Mouse (Mus musculus): ENCODE results near the gene Rgs6. TPM values are rescaled to one million over a fixed set of nuclear protein-coding genes. Genes with fewer than 3 reads are reported as not detected.

Rgs6 gene
- polyA plus RNA-seq, 1 experiment from 2014 or later = 2.6 TPM

DNA sequence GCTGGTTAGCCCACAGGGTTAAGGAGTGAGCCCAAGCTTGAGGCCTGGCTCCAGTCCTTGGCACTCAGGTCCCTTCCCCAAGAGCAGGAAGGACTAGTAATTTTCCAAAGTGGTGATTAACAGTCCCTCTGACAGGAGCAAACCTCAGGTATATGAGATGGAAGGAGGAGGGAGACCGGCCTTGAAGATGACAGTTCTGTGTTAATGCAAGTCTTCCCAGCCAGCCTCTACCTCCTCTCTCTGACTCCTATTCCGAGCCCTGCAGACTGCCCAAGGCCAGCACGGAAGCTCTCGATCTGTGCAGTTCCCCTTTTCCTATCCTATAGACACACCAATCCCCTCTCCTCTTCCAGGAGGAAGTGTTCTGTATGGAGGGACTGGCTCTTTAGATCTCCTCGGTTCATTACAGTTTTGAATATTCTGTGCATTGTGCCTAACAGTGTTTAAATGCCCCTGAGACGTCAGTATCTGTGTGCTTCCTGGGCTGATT lies 485.8 kb downstream of the Rgs6 start:
- peak overlapping the region; percentile 42; the same call in 1 of the 2 replicates for H3K27ac ChIP-seq (replicated peaks; ENCODE audit: low read depth, low read length)
- peaks cover 11% of the 10 kb centered on the region for H3K4me1 ChIP-seq (ENCODE audit: control insufficient read depth, insufficient read depth, low read length)
- H3K36me3 ChIP-seq (ENCODE audit: control insufficient read depth, insufficient read depth, low read length) = no peaks in the 10 kb centered on the region
- no peak overlapping the region for H3K9ac ChIP-seq (ENCODE audit: low read depth, low read length)
- WGBS = 58% methylated on average over 6 of the region's 6 CpGs
- H3K27me3 ChIP-seq (replicated peaks; ENCODE audit: control insufficient read depth, insufficient read depth, low read length) = no peaks in the 10 kb centered on the region
- H3K4me2 ChIP-seq (ENCODE audit: low read depth, low read length) = no peak overlapping the region
- no peak overlapping the region for H3K4me3 ChIP-seq (ENCODE audit: low read depth, low read length)
- DNase-seq (ENCODE audit: low spot score) = no peak
- H3K9me3 ChIP-seq (ENCODE audit: control insufficient read depth, low read length) = no peaks in the 10 kb centered on the region
- no peak for ATAC-seq (ENCODE audit: low read depth)

DNA sequence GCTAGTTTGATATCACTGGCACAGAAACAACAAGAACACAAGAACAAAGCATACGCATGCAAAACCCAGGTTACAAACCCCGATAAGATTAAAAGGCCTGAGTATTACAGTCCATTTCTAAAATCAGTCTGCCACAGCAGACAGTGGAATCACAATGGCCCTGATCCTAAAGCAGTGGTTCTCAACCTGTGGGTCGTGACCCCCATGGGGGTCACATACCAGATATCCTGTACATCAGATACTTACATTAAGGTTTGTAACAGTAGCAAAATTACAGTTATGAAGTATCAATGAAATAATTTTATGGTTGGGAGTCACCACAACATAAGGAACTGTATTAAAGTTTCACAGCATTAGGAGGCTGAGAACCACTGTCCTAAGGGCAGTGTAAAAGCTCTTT lies 488.1 kb downstream of the Rgs6 start:
- no peak overlapping the region for H3K27ac ChIP-seq (replicated peaks; ENCODE audit: low read depth, low read length)
- no peak for ATAC-seq (ENCODE audit: low read depth)
- H3K9ac ChIP-seq (ENCODE audit: low read depth, low read length) = no peak overlapping the region
- WGBS = 86% methylated on average over 3 of the region's 3 CpGs
- peaks cover 11% of the 10 kb centered on the region for H3K4me1 ChIP-seq (ENCODE audit: control insufficient read depth, insufficient read depth, low read length)
- DNase-seq (ENCODE audit: low spot score) = no peak
- H3K4me3 ChIP-seq (ENCODE audit: low read depth, low read length) = no peak overlapping the region
- H3K4me2 ChIP-seq (ENCODE audit: low read depth, low read length) = no peak overlapping the region
- H3K36me3 ChIP-seq (ENCODE audit: control insufficient read depth, insufficient read depth, low read length) = no peaks in the 10 kb centered on the region
- H3K9me3 ChIP-seq (ENCODE audit: control insufficient read depth, low read length) = no peaks in the 10 kb centered on the region
- H3K27me3 ChIP-seq (replicated peaks; ENCODE audit: control insufficient read depth, insufficient read depth, low read length) = no peaks in the 10 kb centered on the region

DNA sequence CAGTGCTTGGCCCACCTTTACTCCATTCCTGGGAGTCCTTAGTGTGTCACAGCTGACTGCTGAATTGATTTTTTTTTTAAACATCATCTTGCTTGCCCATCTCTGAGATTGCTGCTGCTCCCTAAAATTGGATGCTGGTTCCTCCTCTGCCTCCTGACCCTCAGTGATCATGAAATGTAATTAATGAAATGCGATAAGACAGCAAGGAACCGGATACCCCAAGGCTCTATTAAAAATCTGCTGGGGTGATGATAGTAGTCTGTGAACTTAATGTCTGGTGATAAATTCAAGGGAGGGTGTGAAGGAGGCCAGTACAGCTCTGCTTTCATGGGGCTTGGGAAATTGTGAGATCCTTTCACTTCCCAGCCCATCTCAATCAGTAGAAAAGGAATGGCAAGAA lies 489.4 kb downstream of the Rgs6 start:
- no peak for ATAC-seq (ENCODE audit: low read depth)
- Histone ChIP-seq H3K27ac (replicated peaks; ENCODE audit: low read depth, low read length) (no peak overlapping the region), H3K4me1 (ENCODE audit: control insufficient read depth, insufficient read depth, low read length) (peaks cover 11% of the 10 kb centered on the region), H3K9ac (ENCODE audit: low read depth, low read length) (no peak overlapping the region), H3K27me3 (replicated peaks; ENCODE audit: control insufficient read depth, insufficient read depth, low read length) (no peaks in the 10 kb centered on the region), H3K36me3 (ENCODE audit: control insufficient read depth, insufficient read depth, low read length) (no peaks in the 10 kb centered on the region), H3K4me2 (ENCODE audit: low read depth, low read length) (no peak overlapping the region), H3K9me3 (ENCODE audit: control insufficient read depth, low read length) (no peaks in the 10 kb centered on the region), H3K4me3 (ENCODE audit: low read depth, low read length) (no peak overlapping the region)
- 77% methylated on average over 2 of the region's 2 CpGs for WGBS
- DNase-seq (ENCODE audit: low spot score) = no peak

DNA sequence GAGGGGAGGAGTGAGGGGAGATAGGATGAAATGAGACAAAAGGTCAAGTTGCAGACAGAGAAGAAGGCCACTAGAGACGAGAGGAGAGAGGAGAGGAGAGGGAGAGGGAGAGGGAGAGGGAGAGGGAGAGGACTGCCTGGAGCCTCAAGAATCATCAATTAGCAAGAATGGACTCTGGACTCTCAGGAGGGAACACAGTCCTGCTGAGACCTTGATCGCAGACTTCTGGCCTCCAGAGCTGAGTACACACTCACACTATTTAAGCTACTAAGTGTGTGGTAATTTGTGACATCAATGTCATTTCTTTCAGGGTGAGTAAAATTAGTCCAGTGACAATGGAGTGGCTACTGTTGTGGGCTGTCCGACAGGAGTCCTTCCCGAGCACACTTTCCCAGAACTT lies 495.3 kb downstream of the Rgs6 start:
- Histone ChIP-seq H3K4me3 (ENCODE audit: low read depth, low read length) (no peak overlapping the region), H3K4me2 (ENCODE audit: low read depth, low read length) (no peak overlapping the region), H3K9me3 (ENCODE audit: control insufficient read depth, low read length) (no peaks in the 10 kb centered on the region), H3K27ac (replicated peaks; ENCODE audit: low read depth, low read length) (no peak overlapping the region), H3K27me3 (replicated peaks; ENCODE audit: control insufficient read depth, insufficient read depth, low read length) (no peaks in the 10 kb centered on the region), H3K36me3 (ENCODE audit: control insufficient read depth, insufficient read depth, low read length) (no peaks in the 10 kb centered on the region), H3K4me1 (ENCODE audit: control insufficient read depth, insufficient read depth, low read length) (no peaks in the 10 kb centered on the region), H3K9ac (ENCODE audit: low read depth, low read length) (no peak overlapping the region)
- DNase-seq (ENCODE audit: low spot score) = no peak
- ATAC-seq (ENCODE audit: low read depth) = no peak
- WGBS = 83% methylated on average over 3 of the region's 4 CpGs

DNA sequence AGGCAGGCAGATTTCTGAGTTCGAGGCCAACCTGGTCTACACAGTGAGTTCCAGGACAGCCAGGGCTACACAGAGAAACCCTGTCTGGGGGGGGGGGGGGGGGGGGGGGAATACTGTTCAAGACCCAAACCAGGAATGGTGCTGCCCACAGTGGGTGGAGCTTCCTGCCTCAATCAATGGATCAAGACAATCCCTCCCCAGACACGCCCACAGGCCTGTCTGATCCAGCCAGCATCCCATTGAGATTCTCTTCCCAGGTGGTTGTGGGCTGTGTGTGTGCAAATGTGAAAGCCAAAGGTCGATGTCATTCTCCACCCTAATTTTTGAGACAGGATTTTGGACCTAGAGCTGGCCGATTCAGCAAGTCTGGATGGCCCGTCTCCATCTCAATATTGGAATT lies 496.5 kb downstream of the Rgs6 start:
- no peak for DNase-seq (ENCODE audit: low spot score)
- Histone ChIP-seq H3K27me3 (replicated peaks; ENCODE audit: control insufficient read depth, insufficient read depth, low read length) (no peaks in the 10 kb centered on the region), H3K9ac (ENCODE audit: low read depth, low read length) (no peak overlapping the region), H3K36me3 (ENCODE audit: control insufficient read depth, insufficient read depth, low read length) (no peaks in the 10 kb centered on the region), H3K27ac (replicated peaks; ENCODE audit: low read depth, low read length) (no peak overlapping the region), H3K9me3 (ENCODE audit: control insufficient read depth, low read length) (no peaks in the 10 kb centered on the region), H3K4me3 (ENCODE audit: low read depth, low read length) (no peak overlapping the region), H3K4me1 (ENCODE audit: control insufficient read depth, insufficient read depth, low read length) (no peaks in the 10 kb centered on the region), H3K4me2 (ENCODE audit: low read depth, low read length) (no peak overlapping the region)
- 90% methylated on average over 5 of the region's 5 CpGs for WGBS
- no peak for ATAC-seq (ENCODE audit: low read depth)

DNA sequence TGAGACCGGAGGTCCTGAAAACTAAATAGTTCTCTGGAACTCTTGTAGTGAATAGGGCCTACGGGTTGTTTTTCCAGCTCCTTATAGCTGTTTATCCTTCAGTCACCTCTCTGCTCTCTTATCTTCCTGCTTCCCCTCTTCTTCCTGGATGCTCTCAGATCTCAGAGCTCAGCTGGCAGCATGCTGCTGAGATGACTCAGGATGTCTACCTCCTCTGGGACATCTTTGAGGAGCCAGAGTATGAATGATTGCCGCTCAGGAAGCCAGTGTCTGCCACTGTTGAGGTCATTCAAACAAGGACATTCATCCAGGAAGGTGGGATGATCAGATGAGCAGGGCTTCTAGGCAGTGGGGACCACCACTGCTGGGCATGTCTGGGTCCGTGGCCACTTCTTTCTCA lies 498.9 kb downstream of the Rgs6 start:
- WGBS = 72% methylated on average over 4 of the region's 4 CpGs
- no peak for ATAC-seq (ENCODE audit: low read depth)

DNA sequence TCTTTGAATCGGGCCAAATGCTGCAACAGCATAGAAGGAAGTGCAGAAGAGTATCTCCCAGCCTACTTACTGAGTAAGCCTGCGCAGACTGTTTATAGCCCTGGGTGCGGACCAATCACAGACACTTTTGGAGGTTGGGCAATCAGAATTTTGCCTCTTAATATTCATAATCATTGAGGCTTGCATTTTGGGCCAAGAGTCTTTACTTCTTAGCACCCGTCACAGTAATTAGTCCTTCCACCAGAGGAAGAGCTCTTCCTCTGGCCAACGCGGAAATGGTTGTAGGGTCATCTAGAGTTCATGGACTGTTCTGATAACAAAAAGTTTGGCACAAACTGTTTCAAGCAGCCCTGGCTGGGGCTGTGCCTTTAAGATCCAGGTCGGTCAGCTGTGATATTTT lies 499.5 kb downstream of the Rgs6 start:
- 67% methylated on average over 7 of the region's 7 CpGs for WGBS
- DNase-seq (ENCODE audit: low spot score) (no peak), ATAC-seq (ENCODE audit: low read depth) (no peak)
- no peaks in the 10 kb centered on the region for H3K9me3 ChIP-seq (ENCODE audit: control insufficient read depth, low read length)
- no peaks in the 10 kb centered on the region for H3K36me3 ChIP-seq (ENCODE audit: control insufficient read depth, insufficient read depth, low read length)
- no peaks in the 10 kb centered on the region for H3K4me1 ChIP-seq (ENCODE audit: control insufficient read depth, insufficient read depth, low read length)
- H3K27me3 ChIP-seq (replicated peaks; ENCODE audit: control insufficient read depth, insufficient read depth, low read length) = no peaks in the 10 kb centered on the region
- no peak overlapping the region for H3K4me2 ChIP-seq (ENCODE audit: low read depth, low read length)
- H3K9ac ChIP-seq (ENCODE audit: low read depth, low read length) = no peak overlapping the region
- no peak overlapping the region for H3K27ac ChIP-seq (replicated peaks; ENCODE audit: low read depth, low read length)
- H3K4me3 ChIP-seq (ENCODE audit: low read depth, low read length) = no peak overlapping the region

More for the DNA sequence above, 498.9 kb downstream of the Rgs6 start:
- Histone ChIP-seq H3K36me3 (ENCODE audit: control insufficient read depth, insufficient read depth, low read length) (no peaks in the 10 kb centered on the region), H3K27ac (replicated peaks; ENCODE audit: low read depth, low read length) (no peak overlapping the region), H3K9me3 (ENCODE audit: control insufficient read depth, low read length) (no peaks in the 10 kb centered on the region), H3K4me3 (ENCODE audit: low read depth, low read length) (no peak overlapping the region), H3K27me3 (replicated peaks; ENCODE audit: control insufficient read depth, insufficient read depth, low read length) (no peaks in the 10 kb centered on the region), H3K9ac (ENCODE audit: low read depth, low read length) (no peak overlapping the region), H3K4me1 (ENCODE audit: control insufficient read depth, insufficient read depth, low read length) (no peaks in the 10 kb centered on the region), H3K4me2 (ENCODE audit: low read depth, low read length) (no peak overlapping the region)
- DNase-seq (ENCODE audit: low spot score) = no peak

DNA sequence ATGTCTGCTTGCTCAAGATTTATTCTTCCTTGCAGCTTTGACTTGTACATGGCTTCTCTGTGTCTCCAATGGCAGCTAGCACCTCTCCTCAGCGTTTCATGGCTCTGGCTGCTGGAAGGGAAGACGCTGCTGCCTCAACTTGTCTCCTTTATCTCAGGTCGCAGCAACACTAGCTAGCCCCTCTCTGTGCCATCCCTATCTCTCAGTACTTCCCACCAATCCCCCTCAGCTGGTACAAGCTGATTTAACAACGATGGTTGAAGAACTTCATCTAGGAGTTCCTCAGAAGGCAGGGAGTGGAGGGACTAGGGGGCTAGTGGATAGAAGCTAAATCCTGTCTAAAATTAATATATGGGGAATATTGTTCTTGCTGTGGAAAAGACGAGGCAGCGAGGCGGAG lies 503.9 kb downstream of the Rgs6 start:
- no peaks in the 10 kb centered on the region for H3K9me3 ChIP-seq (ENCODE audit: control insufficient read depth, low read length)
- no peak for ATAC-seq (ENCODE audit: low read depth)
- H3K4me3 ChIP-seq (ENCODE audit: low read depth, low read length) = no peak overlapping the region

DNA sequence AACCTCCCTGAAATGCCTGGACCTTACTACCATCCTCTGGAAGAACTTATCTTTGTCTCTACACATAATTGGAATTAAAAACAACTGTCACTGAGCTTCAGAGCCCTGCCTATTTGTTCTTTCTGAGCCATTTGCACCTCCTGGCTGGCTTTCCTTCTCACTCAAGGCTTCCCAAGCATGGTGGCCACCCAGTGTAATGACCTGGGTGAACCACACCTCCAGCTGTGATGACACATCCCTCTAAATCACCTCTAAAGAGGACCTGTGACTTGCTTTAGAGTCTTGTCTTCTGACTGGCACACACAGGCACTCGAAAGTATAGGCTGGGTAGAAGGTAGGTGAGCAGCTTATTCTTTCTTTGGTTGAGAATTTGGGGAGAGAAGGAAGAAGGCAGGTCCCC lies 509.7 kb downstream of the Rgs6 start:
- no peak overlapping the region for H3K4me3 ChIP-seq (ENCODE audit: low read depth, low read length)
- DNase-seq (ENCODE audit: low spot score) (no peak), ATAC-seq (ENCODE audit: low read depth) (no peak)
- no peak overlapping the region for H3K4me2 ChIP-seq (ENCODE audit: low read depth, low read length)
- H3K27ac ChIP-seq (replicated peaks; ENCODE audit: low read depth, low read length) = no peak overlapping the region
- no peaks in the 10 kb centered on the region for H3K9me3 ChIP-seq (ENCODE audit: control insufficient read depth, low read length)
- H3K9ac ChIP-seq (ENCODE audit: low read depth, low read length) = no peak overlapping the region
- no peaks in the 10 kb centered on the region for H3K27me3 ChIP-seq (replicated peaks; ENCODE audit: control insufficient read depth, insufficient read depth, low read length)
- no peaks in the 10 kb centered on the region for H3K4me1 ChIP-seq (ENCODE audit: control insufficient read depth, insufficient read depth, low read length)
- no peaks in the 10 kb centered on the region for H3K36me3 ChIP-seq (ENCODE audit: control insufficient read depth, insufficient read depth, low read length)
- WGBS = 62% methylated on average over 1 of the region's 1 CpGs

More for the DNA sequence above, 503.9 kb downstream of the Rgs6 start:
- no peak overlapping the region for H3K9ac ChIP-seq (ENCODE audit: low read depth, low read length)
- H3K4me1 ChIP-seq (ENCODE audit: control insufficient read depth, insufficient read depth, low read length) = no peaks in the 10 kb centered on the region
- no peak for DNase-seq (ENCODE audit: low spot score)
- H3K27ac ChIP-seq (replicated peaks; ENCODE audit: low read depth, low read length) = no peak overlapping the region
- H3K36me3 ChIP-seq (ENCODE audit: control insufficient read depth, insufficient read depth, low read length) = no peaks in the 10 kb centered on the region
- no peak overlapping the region for H3K4me2 ChIP-seq (ENCODE audit: low read depth, low read length)
- WGBS = 93% methylated on average over 7 of the region's 7 CpGs
- H3K27me3 ChIP-seq (replicated peaks; ENCODE audit: control insufficient read depth, insufficient read depth, low read length) = no peaks in the 10 kb centered on the region
